In the genomic region with DNA sequence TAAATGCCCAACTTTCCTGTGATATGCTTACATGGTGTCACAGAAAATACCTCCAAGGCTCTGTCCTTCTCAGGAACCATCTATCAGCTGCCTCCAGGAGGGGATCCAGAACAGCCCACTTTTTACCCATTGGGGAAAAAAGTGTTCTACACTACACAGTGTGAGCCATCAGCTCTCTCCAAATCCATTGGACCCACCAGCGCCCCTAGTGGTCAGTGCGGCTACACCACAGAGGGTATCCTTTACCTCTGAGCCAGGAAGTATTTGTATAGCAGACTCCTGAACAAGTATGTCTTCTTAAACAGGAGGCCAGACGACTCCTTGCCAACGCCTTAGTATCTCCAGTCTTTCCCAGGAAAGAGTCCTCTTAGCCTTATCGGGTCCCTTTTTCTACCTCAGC, we compare ENCODE assay signal across 9 mouse cellular contexts. TPM values are rescaled to one million over a fixed set of nuclear protein-coding genes. Genes with fewer than 3 reads are reported as not detected.
A peak's percentile ranks its signal among the peaks of the same experiment; 100 is the strongest.
DNase-seq lines count a peak whose midpoint lies in the region; ATAC-seq and TF ChIP-seq lines count a peak whose summit lies in the region.
"Had no signal": no experiment of that assay in that cellular context is flagged by ENCODE, and none has a peak within 500 bp of the region (broad histone marks: within the 10 kb centered on the region; RNA-seq: fewer than 3 reads in every experiment).

No protein-coding gene starts in this region.

- TF ChIP-seq POLR2A in spleen, adult 2 months (IDR thresholded peaks at IDR 0.05; ENCODE audit: low read depth, low read length): no peak

- peak; percentile 18 for DNase-seq in embryo, embryonic 10 days (ENCODE audit: low spot score)
- DNase-seq in embryo, embryonic 11 days: no peak
- DNase-seq in midbrain, embryonic 10.5 days (ENCODE audit: low spot score): peak; percentile 21
- no peak for DNase-seq in midbrain, embryonic 14.5 days
- DNase-seq in adrenal gland, postnatal 4 days (ENCODE audit: low spot score in 2 of 2): peak; percentile 21 to 36
- DNase-seq in kidney, postnatal 36 days: peak; percentile 31 to 84
- peak in 1 of 2 experiments; percentile 48 for DNase-seq in spleen, adult 2 months (ENCODE audit: low read depth in 1 of 2, low spot score in 2 of 2)
- DNase-seq in urinary bladder, postnatal 10 days (ENCODE audit: low spot score): no peak

- no peak overlapping the region for H3K27ac ChIP-seq in midbrain, embryonic 10.5 days (replicated peaks)
- H3K27ac ChIP-seq in midbrain, embryonic 14.5 days (replicated peaks; ENCODE audit: low read depth, low read length): no peak overlapping the region
- H3K27ac ChIP-seq in spleen, adult 2 months (ENCODE audit: insufficient read depth, low read length): no peak overlapping the region
- H3K27ac ChIP-seq: hindbrain, embryonic 15.5 days had no signal

- 82% methylated on average over 5 of the region's 5 CpGs for WGBS in midbrain, embryonic 10.5 days
- 91% methylated on average over 5 of the region's 5 CpGs for WGBS in midbrain, embryonic 14.5 days
- 84% methylated on average over 5 of the region's 5 CpGs for WGBS in spleen, adult 2 months

- H3K4me1 ChIP-seq in midbrain, embryonic 10.5 days: 0 out of 2 replicates have a peak, but pooled peaks cover 5% of the 10 kb centered on the region
- no peaks in the 10 kb centered on the region for H3K4me1 ChIP-seq in midbrain, embryonic 14.5 days (ENCODE audit: control insufficient read depth, insufficient read depth, low read length)
- H3K4me1 ChIP-seq in spleen, adult 2 months (ENCODE audit: control insufficient read depth, insufficient read depth, insufficient read length): no peaks in the 10 kb centered on the region
- H3K4me1 ChIP-seq: hindbrain, embryonic 15.5 days had no signal

- H3K4me2 ChIP-seq in midbrain, embryonic 14.5 days (ENCODE audit: low read length): no peak overlapping the region
- H3K4me2 ChIP-seq: hindbrain, embryonic 15.5 days had no signal

- H3K27me3 ChIP-seq in midbrain, embryonic 10.5 days (ENCODE audit: low read depth, poor library complexity, severe bottlenecking): no peaks in the 10 kb centered on the region
- no peaks in the 10 kb centered on the region for H3K27me3 ChIP-seq in midbrain, embryonic 14.5 days (ENCODE audit: control insufficient read depth, insufficient read depth, low read length)
- H3K27me3 ChIP-seq in spleen, adult 2 months (ENCODE audit: control insufficient read depth, insufficient read depth, low read length): no peaks in the 10 kb centered on the region
- H3K27me3 ChIP-seq: hindbrain, embryonic 15.5 days had no signal

- no peaks in the 10 kb centered on the region for H3K36me3 ChIP-seq in midbrain, embryonic 10.5 days
- no peaks in the 10 kb centered on the region for H3K36me3 ChIP-seq in midbrain, embryonic 14.5 days (ENCODE audit: control insufficient read depth, insufficient read depth, low read length)
- no peaks in the 10 kb centered on the region for H3K36me3 ChIP-seq in spleen, adult 2 months (ENCODE audit: control insufficient read depth, insufficient read depth, low read length)
- H3K36me3 ChIP-seq: hindbrain, embryonic 15.5 days had no signal

- ATAC-seq in midbrain, embryonic 14.5 days (ENCODE audit: low FRiP score, low TSS enrichment): no peak

- H3K9me3 ChIP-seq in midbrain, embryonic 10.5 days (replicated peaks): no peaks in the 10 kb centered on the region; the same call in 1 of the 2 replicates
- no peaks in the 10 kb centered on the region for H3K9me3 ChIP-seq in midbrain, embryonic 14.5 days (ENCODE audit: control insufficient read depth, low read length)
- H3K9me3 ChIP-seq: hindbrain, embryonic 15.5 days had no signal

- no peak overlapping the region for H3K9ac ChIP-seq in midbrain, embryonic 14.5 days (replicated peaks; ENCODE audit: low read length)
- H3K9ac ChIP-seq: hindbrain, embryonic 15.5 days had no signal

- TF ChIP-seq CTCF in spleen, adult 2 months (IDR thresholded peaks at IDR 0.05; ENCODE audit: extremely low read depth, insufficient read depth, insufficient read length, insufficient replicate concordance): peak; percentile 15; the same call in 1 of the 2 replicates

- H3K4me3 ChIP-seq in midbrain, embryonic 10.5 days: no peak overlapping the region
- no peak overlapping the region for H3K4me3 ChIP-seq in midbrain, embryonic 14.5 days (replicated peaks; ENCODE audit: low read depth, low read length)
- H3K4me3 ChIP-seq in spleen, adult 2 months (ENCODE audit: extremely low read depth, insufficient read depth, insufficient read length): no peak overlapping the region
- H3K4me3 ChIP-seq: hindbrain, embryonic 15.5 days had no signal

RNA-seq across cellular contexts. Expression of a gene that starts 32.4 kb away (rescaled TPM):
- polyA plus RNA-seq in midbrain, embryonic 10.5 days (2016; fragmentation: Nextera tagmentation; extraction: Ambion mirVana): 13.2 and 14.7 TPM in 2 replicates
- 11.1 and 12.6 TPM in 2 replicates for polyA plus RNA-seq in midbrain, embryonic 14.5 days (2014; fragmentation: Nextera tagmentation; extraction: Ambion mirVana)
- 1 to 10 TPM; 5.0 to 5.6 TPM for total RNA-seq in adrenal gland, postnatal 4 days (2021)
- polyA plus RNA-seq in spleen, adult 2 months (2012; rRNA removed): 2.2 and 3.7 TPM in 2 replicates

RNA-seq across cellular contexts. Expression of a gene that starts 57.8 kb away (rescaled TPM):
- 59.5 and 69.1 TPM in 2 replicates for polyA plus RNA-seq in midbrain, embryonic 10.5 days (2016; fragmentation: Nextera tagmentation; extraction: Ambion mirVana)
- polyA plus RNA-seq in midbrain, embryonic 14.5 days (2014; fragmentation: Nextera tagmentation; extraction: Ambion mirVana): 10.1 and 13.9 TPM in 2 replicates
- total RNA-seq in adrenal gland, postnatal 4 days (2021): 1 to 10 TPM; 8.3 to 9.4 TPM
- 0.49 and 0.62 TPM in 2 replicates for polyA plus RNA-seq in spleen, adult 2 months (2012; rRNA removed)

RNA-seq across cellular contexts. Expression of a gene that starts 57.8 kb away (rescaled TPM):
- 57.8 and 71.9 TPM in 2 replicates for polyA plus RNA-seq in midbrain, embryonic 10.5 days (2016; fragmentation: Nextera tagmentation; extraction: Ambion mirVana)
- 86.8 and 93.4 TPM in 2 replicates for polyA plus RNA-seq in midbrain, embryonic 14.5 days (2014; fragmentation: Nextera tagmentation; extraction: Ambion mirVana)
- total RNA-seq in adrenal gland, postnatal 4 days (2021): 10 to 100 TPM; 56.2 to 56.6 TPM
- 26.6 and 27.8 TPM in 2 replicates for polyA plus RNA-seq in spleen, adult 2 months (2012; rRNA removed)

Comparison
In these comparisons a context has a peak if more than half of its experiments do, and no peak if none do; other contexts are left out.
1. DNase-seq: peak in embryo, embryonic 10 days (single experiment), midbrain, embryonic 10.5 days (single experiment), adrenal gland, postnatal 4 days (2 of 2) and kidney, postnatal 36 days (2 of 2); none in embryo, embryonic 11 days (single experiment), midbrain, embryonic 14.5 days (single experiment) and urinary bladder, postnatal 10 days (single experiment).